Mouse (Mus musculus) retina, adult 2 months (tissue): ENCODE data around the gene Slc25a45.

Experiments used
- DNase-seq: peaks from one replicate; pipeline ENCODE4 v3.0.0-alpha.2; 2012; ENCODE audit warnings: low read depth, low spot score

Slc25a45 gene

GRCm38 (mm10) chr19:5929634-5930596, 52.3 kb downstream of the Slc25a45 start:
- no peak for DNase-seq

- no peak for DNase-seq
Observed at GRCm38 (mm10) chr19:5935266-5935665, 57.7 kb downstream of the Slc25a45 start.
